Mouse (Mus musculus) kidney, embryonic 16.5 days (tissue): ENCODE data around the gene Gcfc2. TPM values are rescaled to one million over a fixed set of nuclear protein-coding genes. Genes with fewer than 3 reads are reported as not detected.

Experiments used
- microRNA counts: library from miRNA; unstranded; fragments of <30 nt; microRNA quantifications from one replicate; lab custom pipeline; 2016
- microRNA-seq: library from miRNA; unstranded; fragments of <30 nt; microRNA quantifications from one replicate; pipeline ENCODE4, GENCODE M21; 2016
- polyA plus RNA-seq: library from polyadenylated mRNA; unstranded; fragments of >200 nt; fragmentation: Nextera tagmentation; extraction: Ambion mirVana; gene quantifications from 2 replicates; pipeline ENCODE4 v1.2.1, GENCODE M21; 2015

Gene Gcfc2
- polyA plus RNA-seq, 1 experiment from 2014 or later: 10.1 TPM

MicroRNAs within 50 kb of the gene (microRNA counts, 519-probe panel; counts per million panel counts)
- 3,292 counts per million, percentile 76 among the panel's probes with 10 or more counts for microRNA mmu-miR-468 (lab: Ali Mortazavi, UCI)

Small RNAs within 50 kb of the gene (microRNA-seq; reads per million reads assigned to microRNA genes)
- gene Mir468: not detected
- gene Mir7232: not detected

Other genes starting within 250 kb of the Gcfc2 start
- 49.2 and 57.1 TPM in 2 replicates for gene Mrpl19, start 42.3 kb downstream of the Gcfc2 start, polyA plus RNA-seq
- gene Eva1a, start 117.4 kb downstream of the Gcfc2 start, polyA plus RNA-seq: 49.7 TPM in 2 replicates